Mouse (Mus musculus) bone marrow macrophage, adult 2 months (primary cell): ENCODE data around the gene Psma5.

ENCODE experiments used
- CTCF ChIP-seq: IDR thresholded peaks from 2 replicates; pipeline ENCODE4 v1.5.1; 2012; ENCODE audit warnings: low read depth, mild to moderate bottlenecking, low read length, moderate library complexity
- POLR2A ChIP-seq: IDR thresholded peaks from 2 replicates; pipeline ENCODE4 v1.6.1; 2012; ENCODE audit warnings: mild to moderate bottlenecking, low read depth, low read length, borderline replicate concordance

DNA sequence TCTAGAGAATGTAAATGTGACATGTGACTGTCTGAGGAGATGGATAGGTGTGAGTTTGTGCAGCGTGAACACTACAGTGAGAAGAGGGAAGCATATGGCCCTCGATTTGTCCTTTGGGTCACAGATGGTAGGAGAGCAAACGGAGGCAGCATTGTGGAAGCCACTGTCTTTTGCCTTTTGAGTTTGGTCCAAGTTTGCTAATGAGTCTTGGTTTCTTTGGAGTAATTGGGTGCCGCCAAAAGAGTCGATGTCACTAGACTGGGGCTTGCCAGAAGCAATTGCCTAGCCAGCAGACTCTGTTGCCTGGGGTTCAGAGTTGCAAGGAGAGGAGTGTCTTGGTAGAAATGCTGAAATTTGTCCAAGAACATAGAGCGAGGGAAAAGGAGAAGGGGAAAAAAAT, 44.9 kb upstream of the Psma5 start:
- TF ChIP-seq POLR2A (no peak), CTCF (no peak)
